Mouse (Mus musculus): ENCODE measurements around the gene Cdc5l. TPM values are rescaled to one million over a fixed set of nuclear protein-coding genes. Genes with fewer than 3 reads are reported as not detected.

Gene Cdc5l
- polyA plus RNA-seq, 1 experiment = 5.3 TPM

GRCm38 (mm10) chr17:45402601-45403000 lies 30.9 kb downstream of the Cdc5l start:
- TF ChIP-seq GATA1 (IDR thresholded peaks at IDR 0.05; ENCODE audit: borderline replicate concordance, low read length) (no peak), FLI1 (IDR thresholded peaks at IDR 0.05; ENCODE audit: low read length) (no peak)
- Histone ChIP-seq H3K27me3 (replicated peaks) (no peaks in the 10 kb centered on the region), H3K36me3 (replicated peaks; ENCODE audit: low read length) (peaks cover 91% of the 10 kb centered on the region)

GRCm38 (mm10) chr17:45402126-45402525 lies 31.4 kb downstream of the Cdc5l start:
- peaks cover 89% of the 10 kb centered on the region for H3K36me3 ChIP-seq (replicated peaks; ENCODE audit: low read length)
- no peaks in the 10 kb centered on the region for H3K27me3 ChIP-seq (replicated peaks)
- H3K4me3 ChIP-seq (replicated peaks) = no peak overlapping the region
- H3K4me1 ChIP-seq = peaks cover 23% of the 10 kb centered on the region
- TF ChIP-seq FLI1 (IDR thresholded peaks at IDR 0.05; ENCODE audit: low read length) (no peak), GATA1 (IDR thresholded peaks at IDR 0.05; ENCODE audit: borderline replicate concordance, low read length) (no peak)
- no peaks in the 10 kb centered on the region for H3K9me3 ChIP-seq

More at GRCm38 (mm10) chr17:45402601-45403000, 30.9 kb downstream of the Cdc5l start:
- Histone ChIP-seq H3K4me3 (replicated peaks) (no peak overlapping the region), H3K4me1 (peaks cover 23% of the 10 kb centered on the region), H3K9me3 (no peaks in the 10 kb centered on the region)

- no peak for TF ChIP-seq FLI1 (IDR thresholded peaks at IDR 0.05; ENCODE audit: low read length)
- Histone ChIP-seq H3K36me3 (replicated peaks; ENCODE audit: low read length) (peaks cover 87% of the 10 kb centered on the region), H3K27me3 (replicated peaks) (no peaks in the 10 kb centered on the region), H3K4me1 (peaks cover 23% of the 10 kb centered on the region), H3K4me3 (replicated peaks) (no peak overlapping the region), H3K9me3 (no peaks in the 10 kb centered on the region)
Observed at GRCm38 (mm10) chr17:45401126-45401905, 32.2 kb downstream of the Cdc5l start.

GRCm38 (mm10) chr17:45398021-45398420 lies 35.5 kb downstream of the Cdc5l start:
- no peak for TF ChIP-seq GATA1 (IDR thresholded peaks at IDR 0.05; ENCODE audit: borderline replicate concordance, low read length)
- TF ChIP-seq FLI1 (IDR thresholded peaks at IDR 0.05; ENCODE audit: low read length) = no peak
- H3K4me3 ChIP-seq (replicated peaks) = no peak overlapping the region
- peaks cover 23% of the 10 kb centered on the region for H3K4me1 ChIP-seq
- no peaks in the 10 kb centered on the region for H3K9me3 ChIP-seq
- peaks cover 78% of the 10 kb centered on the region for H3K36me3 ChIP-seq (replicated peaks; ENCODE audit: low read length)
- H3K27me3 ChIP-seq (replicated peaks) = no peaks in the 10 kb centered on the region

GRCm38 (mm10) chr17:45397541-45397940 lies 36.0 kb downstream of the Cdc5l start:
- no peak overlapping the region for H3K4me3 ChIP-seq (replicated peaks)
- H3K36me3 ChIP-seq (replicated peaks; ENCODE audit: low read length) = peaks cover 78% of the 10 kb centered on the region
- TF ChIP-seq FLI1 (IDR thresholded peaks at IDR 0.05; ENCODE audit: low read length) (no peak), GATA1 (IDR thresholded peaks at IDR 0.05; ENCODE audit: borderline replicate concordance, low read length) (no peak)
- H3K4me1 ChIP-seq = peaks cover 23% of the 10 kb centered on the region
- H3K27me3 ChIP-seq (replicated peaks) = no peaks in the 10 kb centered on the region
- H3K9me3 ChIP-seq = no peaks in the 10 kb centered on the region

GRCm38 (mm10) chr17:45394612-45395011 lies 38.9 kb downstream of the Cdc5l start:
- no peaks in the 10 kb centered on the region for H3K27me3 ChIP-seq (replicated peaks)
- TF ChIP-seq FLI1 (IDR thresholded peaks at IDR 0.05; ENCODE audit: low read length) = no peak
- peaks cover 3% of the 10 kb centered on the region; the same call in 1 of the 2 replicates for H3K4me1 ChIP-seq
- peaks cover 78% of the 10 kb centered on the region for H3K36me3 ChIP-seq (replicated peaks; ENCODE audit: low read length)
- no peaks in the 10 kb centered on the region for H3K9me3 ChIP-seq
- no peak overlapping the region for H3K4me3 ChIP-seq (replicated peaks)

GRCm38 (mm10) chr17:45393765-45394164 lies 39.8 kb downstream of the Cdc5l start:
- TF ChIP-seq FLI1 (IDR thresholded peaks at IDR 0.05; ENCODE audit: low read length) (no peak), GATA1 (IDR thresholded peaks at IDR 0.05; ENCODE audit: borderline replicate concordance, low read length) (no peak)
- H3K36me3 ChIP-seq (replicated peaks; ENCODE audit: low read length) = peaks cover 77% of the 10 kb centered on the region
- no peak overlapping the region for H3K4me3 ChIP-seq (replicated peaks)
- no peaks in the 10 kb centered on the region for H3K27me3 ChIP-seq (replicated peaks)
- H3K4me1 ChIP-seq = peaks cover 3% of the 10 kb centered on the region; the same call in 1 of the 2 replicates
- no peaks in the 10 kb centered on the region for H3K9me3 ChIP-seq

- Histone ChIP-seq H3K36me3 (replicated peaks; ENCODE audit: low read length) (peaks cover 93% of the 10 kb centered on the region), H3K4me3 (replicated peaks) (no peak overlapping the region), H3K4me1 (peaks cover 10% of the 10 kb centered on the region), H3K9me3 (peaks cover 4% of the 10 kb centered on the region; the same call in 1 of the 2 replicates), H3K27me3 (replicated peaks) (no peaks in the 10 kb centered on the region)
- no peak for TF ChIP-seq GATA1 (IDR thresholded peaks at IDR 0.05; ENCODE audit: borderline replicate concordance, low read length)
- no peak for TF ChIP-seq FLI1 (IDR thresholded peaks at IDR 0.05; ENCODE audit: low read length)
Observed at GRCm38 (mm10) chr17:45389896-45390295, 43.6 kb downstream of the Cdc5l start.

GRCm38 (mm10) chr17:45386986-45387385 lies 46.6 kb downstream of the Cdc5l start:
- H3K9me3 ChIP-seq = peaks cover 5% of the 10 kb centered on the region; the same call in 1 of the 2 replicates
- no peaks in the 10 kb centered on the region for H3K27me3 ChIP-seq (replicated peaks)
- H3K4me1 ChIP-seq = peaks cover 37% of the 10 kb centered on the region
- peak overlapping the region; percentile 5 for H3K4me3 ChIP-seq (replicated peaks)
- H3K36me3 ChIP-seq (replicated peaks; ENCODE audit: low read length) = peaks cover 80% of the 10 kb centered on the region
- TF ChIP-seq GATA1 (IDR thresholded peaks at IDR 0.05; ENCODE audit: borderline replicate concordance, low read length) = no peak
- TF ChIP-seq FLI1 (IDR thresholded peaks at IDR 0.05; ENCODE audit: low read length) = no peak

GRCm38 (mm10) chr17:45383305-45383704 lies 50.2 kb downstream of the Cdc5l start:
- TF ChIP-seq FLI1 (IDR thresholded peaks at IDR 0.05; ENCODE audit: low read length) (no peak), GATA1 (IDR thresholded peaks at IDR 0.05; ENCODE audit: borderline replicate concordance, low read length) (no peak)
- no peak overlapping the region for H3K4me3 ChIP-seq (replicated peaks)
- H3K27me3 ChIP-seq (replicated peaks) = no peaks in the 10 kb centered on the region
- H3K4me1 ChIP-seq = peaks cover 52% of the 10 kb centered on the region
- H3K9me3 ChIP-seq = peaks cover 5% of the 10 kb centered on the region; the same call in 1 of the 2 replicates
- peaks cover 59% of the 10 kb centered on the region for H3K36me3 ChIP-seq (replicated peaks; ENCODE audit: low read length)
